Mouse (Mus musculus): ENCODE measurements around the gene Hyal1.

Gene Hyal1

GRCm38 (mm10) chr9:107617461-107617860 is 40.7 kb downstream of the Hyal1 start:
- no peak for DNase-seq (ENCODE audit: low read depth, low spot score)

- DNase-seq (ENCODE audit: low read depth, low spot score): no peak
Measured at GRCm38 (mm10) chr9:107618098-107618497, 41.4 kb downstream of the Hyal1 start.

GRCm38 (mm10) chr9:107618778-107619545 is 42.2 kb downstream of the Hyal1 start:
- DNase-seq (ENCODE audit: low read depth, low spot score): no peak

GRCm38 (mm10) chr9:107619546-107619879 is 42.8 kb downstream of the Hyal1 start:
- DNase-seq (ENCODE audit: low read depth, low spot score): no peak

- no peak for DNase-seq (ENCODE audit: low read depth, low spot score)
Measured at GRCm38 (mm10) chr9:107620954-107621353, 44.2 kb downstream of the Hyal1 start.

- DNase-seq (ENCODE audit: low read depth, low spot score): no peak
Measured at GRCm38 (mm10) chr9:107624539-107624938, 47.8 kb downstream of the Hyal1 start.

GRCm38 (mm10) chr9:107624951-107625350 is 48.2 kb downstream of the Hyal1 start:
- no peak for DNase-seq (ENCODE audit: low read depth, low spot score)

- no peak for DNase-seq (ENCODE audit: low read depth, low spot score)
Measured at GRCm38 (mm10) chr9:107625351-107626128, 48.8 kb downstream of the Hyal1 start.

- DNase-seq (ENCODE audit: low read depth, low spot score): no peak
Measured at GRCm38 (mm10) chr9:107626158-107626843, 49.6 kb downstream of the Hyal1 start.

- DNase-seq (ENCODE audit: low read depth, low spot score): peak; percentile 93
Measured at GRCm38 (mm10) chr9:107626844-107627277, 50.1 kb downstream of the Hyal1 start.

- DNase-seq (ENCODE audit: low read depth, low spot score): no peak
Measured at GRCm38 (mm10) chr9:107627387-107628255, 50.9 kb downstream of the Hyal1 start.

- no peak for DNase-seq (ENCODE audit: low read depth, low spot score)
Measured at GRCm38 (mm10) chr9:107628721-107629410, 52.1 kb downstream of the Hyal1 start.

GRCm38 (mm10) chr9:107629411-107629730 is 52.6 kb downstream of the Hyal1 start:
- no peak for DNase-seq (ENCODE audit: low read depth, low spot score)

GRCm38 (mm10) chr9:107629901-107630425 is 53.2 kb downstream of the Hyal1 start:
- DNase-seq (ENCODE audit: low read depth, low spot score): no peak

- peak; percentile 71 for DNase-seq (ENCODE audit: low read depth, low spot score)
Measured at GRCm38 (mm10) chr9:107630576-107630975, 53.8 kb downstream of the Hyal1 start.
